In the genomic region with DNA sequence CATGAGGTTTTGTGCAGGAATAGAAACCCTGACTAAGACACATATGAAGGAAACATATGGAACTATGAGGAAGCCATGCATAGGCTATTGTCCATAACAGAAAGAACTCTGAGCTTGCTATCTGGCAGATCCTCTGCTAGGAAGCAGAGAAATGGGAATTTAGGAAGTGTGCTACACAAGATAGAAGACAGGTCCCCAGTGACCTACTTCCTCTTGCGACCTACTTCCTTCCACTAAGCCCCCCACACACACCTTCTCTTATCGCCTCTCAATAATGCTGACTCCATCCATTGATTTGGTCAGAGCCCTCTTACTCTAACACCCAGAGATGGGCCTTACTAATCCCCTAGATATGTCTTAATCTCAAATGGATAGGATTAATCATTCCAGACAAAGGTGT, we compare ENCODE assay signal across 52 mouse cellular contexts. TPM values are rescaled to one million over a fixed set of nuclear protein-coding genes. Genes with fewer than 3 reads are reported as not detected.
"Had no signal": no experiment of that assay in that cellular context is flagged by ENCODE, and none has a peak within 500 bp of the region (broad histone marks: within the 10 kb centered on the region; RNA-seq: fewer than 3 reads in every experiment).

No protein-coding gene starts in this region.

- H3K9ac ChIP-seq: heart, embryonic 12.5 days; heart, embryonic 13.5 days; heart, embryonic 15.5 days; hindbrain, embryonic 12.5 days; hindbrain, embryonic 13.5 days; hindbrain, embryonic 14.5 days; hindbrain, embryonic 15.5 days; intestine, embryonic 15.5 days; kidney, embryonic 15.5 days had no signal

- H3K36me3 ChIP-seq: heart, embryonic 10.5 days; heart, embryonic 12.5 days; heart, embryonic 13.5 days; heart, embryonic 15.5 days; hindbrain, embryonic 10.5 days; hindbrain, embryonic 12.5 days; hindbrain, embryonic 13.5 days; hindbrain, embryonic 15.5 days; intestine, embryonic 15.5 days; kidney, embryonic 15.5 days had no signal

- H3K4me3 ChIP-seq: heart, embryonic 10.5 days; heart, embryonic 12.5 days; heart, embryonic 13.5 days; heart, embryonic 15.5 days; hindbrain, embryonic 10.5 days; hindbrain, embryonic 12.5 days; hindbrain, embryonic 13.5 days; hindbrain, embryonic 15.5 days; intestine, embryonic 15.5 days; kidney, embryonic 15.5 days; layer of hippocampus, adult 2 months; left cerebral cortex, adult 2 months had no signal

- DNase-seq: heart, postnatal 10 days; heart, postnatal 14 days; heart, postnatal 36 days; heart, postnatal 4 days; kidney, adult 11 months; kidney, adult 18-20 months; kidney, adult 2 months; kidney, adult 8-10 months; kidney, adult 9 months; kidney, postnatal 10 days; kidney, postnatal 14 days; kidney, postnatal 25 days; kidney, postnatal 36 days; kidney, postnatal 4 days; layer of hippocampus, adult 9-11 months; layer of hippocampus, postnatal 36 days had no signal

- H3K4me1 ChIP-seq: heart, embryonic 12.5 days; heart, embryonic 13.5 days; heart, embryonic 15.5 days; hindbrain, embryonic 10.5 days; hindbrain, embryonic 12.5 days; hindbrain, embryonic 15.5 days; intestine, embryonic 15.5 days; kidney, embryonic 15.5 days had no signal

- H3K27me3 ChIP-seq: heart, embryonic 12.5 days; heart, embryonic 13.5 days; heart, embryonic 15.5 days; hindbrain, embryonic 12.5 days; hindbrain, embryonic 13.5 days; hindbrain, embryonic 15.5 days; intestine, embryonic 15.5 days; kidney, embryonic 15.5 days had no signal

- H3K9me3 ChIP-seq: heart, embryonic 10.5 days; heart, embryonic 12.5 days; heart, embryonic 13.5 days; heart, embryonic 15.5 days; hindbrain, embryonic 10.5 days; hindbrain, embryonic 12.5 days; hindbrain, embryonic 13.5 days; hindbrain, embryonic 15.5 days; intestine, embryonic 15.5 days; kidney, embryonic 15.5 days had no signal

- H3K27ac ChIP-seq: heart, embryonic 10.5 days; heart, embryonic 13.5 days; heart, embryonic 15.5 days; hindbrain, embryonic 10.5 days; hindbrain, embryonic 12.5 days; hindbrain, embryonic 13.5 days; hindbrain, embryonic 14.5 days; hindbrain, embryonic 15.5 days; hindbrain, postnatal 0 days; intestine, embryonic 15.5 days; kidney, embryonic 15.5 days; kidney, postnatal 0 days; layer of hippocampus, adult 2 months; left cerebral cortex, adult 2 months had no signal

RNA-seq across cellular contexts. Expression of a gene that starts 19.9 kb away (rescaled TPM):
- total RNA-seq: heart, postnatal 10 days; heart, postnatal 14 days; heart, postnatal 25 days; heart, postnatal 36 days; heart, postnatal 4 days; hematopoietic stem cell, adult 5-6 weeks; hindbrain, postnatal 0 days; layer of hippocampus, adult 18-20 months; layer of hippocampus, adult 2 months; layer of hippocampus, adult 8-10 months; layer of hippocampus, postnatal 10 days; layer of hippocampus, postnatal 14 days; layer of hippocampus, postnatal 25 days; layer of hippocampus, postnatal 36 days; left cerebral cortex, adult 18-20 months; left cerebral cortex, adult 2 months had no signal
- polyA plus RNA-seq: heart, embryonic 10.5 days; heart, embryonic 11.5 days; heart, embryonic 12.5 days; heart, embryonic 13.5 days; heart, embryonic 14.5 days; heart, embryonic 15.5 days; heart, embryonic 16.5 days; heart, postnatal 0 days; hindbrain, embryonic 10.5 days; hindbrain, embryonic 11.5 days; hindbrain, embryonic 12.5 days; hindbrain, embryonic 13.5 days; hindbrain, embryonic 14.5 days; hindbrain, embryonic 15.5 days; hindbrain, embryonic 16.5 days; hindbrain, postnatal 0 days; inflammation-experienced regulatory T-cells, adult 6 months; intestine, embryonic 14.5 days; intestine, embryonic 15.5 days; intestine, embryonic 16.5 days; intestine, postnatal 0 days; kidney, adult 2 months; kidney, embryonic 14.5 days; kidney, embryonic 15.5 days; kidney, embryonic 16.5 days; kidney, postnatal 0 days; large intestine, adult 2 months had no signal
